Mouse (Mus musculus): ENCODE measurements around the gene Pih1h3b. TPM values are rescaled to one million over a fixed set of nuclear protein-coding genes. Genes with fewer than 3 reads are reported as not detected.

Gene Pih1h3b
- not detected in 2 replicates for polyA plus RNA-seq (2015; fragmentation: Nextera tagmentation; extraction: Ambion mirVana)

DNA sequence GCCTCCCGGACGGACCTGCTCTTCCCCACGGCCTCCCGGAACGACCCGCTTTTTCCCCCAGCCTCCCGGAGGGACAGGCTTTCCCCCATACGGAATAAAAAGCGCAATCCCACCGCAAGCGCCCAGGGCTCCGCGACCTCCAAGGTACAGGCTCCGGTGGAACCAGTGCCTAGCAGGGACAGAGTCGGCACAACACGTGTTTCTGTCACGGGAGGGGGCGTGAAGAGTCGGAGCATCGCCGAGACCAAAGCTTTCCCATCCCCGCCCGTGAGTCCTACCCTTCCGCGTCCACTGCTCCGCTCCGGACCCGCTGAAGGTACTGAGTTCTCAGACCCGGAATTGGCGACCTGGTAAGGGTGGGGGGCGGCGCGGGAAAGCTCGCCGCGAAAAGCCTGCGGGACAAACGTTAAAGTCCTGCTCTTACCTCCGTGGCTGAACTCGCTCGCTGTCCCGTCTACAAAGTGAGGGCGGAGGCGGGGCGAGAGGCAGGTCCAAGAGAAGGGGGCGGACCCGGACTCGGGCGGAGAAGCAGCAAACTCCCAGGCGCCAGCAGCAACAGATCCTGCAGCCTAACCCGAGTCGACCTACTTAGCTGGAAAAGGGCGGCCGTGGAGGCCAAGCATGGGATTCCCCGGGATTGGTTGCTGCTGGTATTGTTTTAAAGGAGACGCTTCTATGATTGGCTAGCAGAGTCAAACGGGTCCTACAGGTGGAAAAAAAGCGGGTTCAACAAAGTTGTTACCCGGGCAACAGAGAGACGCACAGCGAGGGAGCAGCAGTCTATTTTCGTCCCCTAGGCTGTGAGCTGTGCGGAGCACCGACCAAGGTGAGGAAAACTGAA is at the start of gene Pih1h3b, which contains the start of gene Nup62cl:
Pih1h3b (plus strand) TSS at position 745 of the 841 bp plus-strand sequence.
Nup62cl (minus strand) TSS at position 578 of the 841 bp plus-strand sequence.
- no peaks in the 10 kb centered on the region for H3K36me3 ChIP-seq
- no peaks in the 10 kb centered on the region for H3K4me1 ChIP-seq (replicated peaks)
- peak; percentile 86 for ATAC-seq
- no peaks in the 10 kb centered on the region for H3K9me3 ChIP-seq
- 28% methylated on average over 64 of the region's 64 CpGs for WGBS
- H3K9ac ChIP-seq = no peak within 1 kb of the TSS
- peak within 1 kb of the TSS; percentile 60 for H3K4me2 ChIP-seq (replicated peaks)
- peak within 1 kb of the TSS; percentile 35 for H3K4me3 ChIP-seq (replicated peaks)
- no peak within 1 kb of the TSS for H3K27ac ChIP-seq
- H3K27me3 ChIP-seq (replicated peaks) = peaks cover 11% of the 10 kb centered on the region

DNA sequence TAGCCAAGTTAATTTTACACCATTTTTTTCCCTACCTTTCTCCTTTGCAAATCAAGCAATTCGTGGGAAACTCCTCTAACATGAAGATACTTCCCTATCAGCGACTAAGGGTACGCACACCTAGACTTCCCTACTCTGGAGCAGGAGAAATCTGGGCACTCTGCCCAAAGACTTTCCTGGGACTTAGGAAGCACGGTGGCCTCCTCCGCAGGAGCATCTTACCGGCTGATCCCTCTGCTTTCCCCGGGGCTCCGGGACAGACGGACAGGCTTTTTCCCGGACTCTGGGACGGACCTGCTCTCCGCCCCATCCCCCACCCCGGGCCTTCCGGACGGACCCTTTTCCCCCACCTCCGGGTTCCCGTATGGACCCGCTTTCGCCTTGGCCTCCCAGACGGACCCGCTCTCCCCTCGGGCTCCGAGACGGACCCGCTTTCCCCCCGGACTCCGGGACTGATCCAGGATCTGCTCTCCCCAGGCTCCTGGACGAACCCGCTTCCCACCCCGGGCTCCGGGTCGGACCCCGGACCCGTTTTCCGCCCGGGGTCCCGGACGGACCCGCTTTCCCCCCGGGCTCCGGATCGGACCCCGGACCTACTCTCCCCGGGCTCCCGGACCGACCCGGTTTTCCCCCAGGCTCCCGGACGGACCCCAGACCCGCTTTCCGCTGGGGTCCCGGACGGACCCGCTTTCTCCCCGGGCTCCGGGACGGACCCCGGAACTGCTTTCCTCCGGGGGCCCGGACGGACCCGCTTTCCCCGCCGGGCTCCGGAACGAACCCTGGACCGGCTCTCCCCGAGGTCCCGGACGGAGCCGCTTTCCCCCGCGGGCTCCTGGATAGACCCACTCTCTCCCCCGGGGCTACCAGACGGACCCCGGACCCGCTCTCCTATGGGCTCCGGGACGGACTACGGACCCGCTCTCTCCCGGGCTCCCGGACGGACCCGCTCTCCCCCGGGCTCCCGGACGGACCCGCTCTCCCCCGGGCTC is 1.5 kb upstream of the Pih1h3b start:
- Histone ChIP-seq H3K4me1 (replicated peaks) (no peaks in the 10 kb centered on the region), H3K27ac (no peak overlapping the region), H3K4me2 (replicated peaks) (peak overlapping the region; percentile 60), H3K4me3 (replicated peaks) (peak overlapping the region; percentile 35), H3K9ac (no peak overlapping the region), H3K27me3 (replicated peaks) (peaks cover 11% of the 10 kb centered on the region), H3K36me3 (no peaks in the 10 kb centered on the region), H3K9me3 (no peaks in the 10 kb centered on the region)
- 0 out of 2 replicates have a peak, but pooled peaks have one; percentile 34 for ATAC-seq
- whole genome bisulfite sequencing = 20% methylated on average over 70 of the region's 90 CpGs

DNA sequence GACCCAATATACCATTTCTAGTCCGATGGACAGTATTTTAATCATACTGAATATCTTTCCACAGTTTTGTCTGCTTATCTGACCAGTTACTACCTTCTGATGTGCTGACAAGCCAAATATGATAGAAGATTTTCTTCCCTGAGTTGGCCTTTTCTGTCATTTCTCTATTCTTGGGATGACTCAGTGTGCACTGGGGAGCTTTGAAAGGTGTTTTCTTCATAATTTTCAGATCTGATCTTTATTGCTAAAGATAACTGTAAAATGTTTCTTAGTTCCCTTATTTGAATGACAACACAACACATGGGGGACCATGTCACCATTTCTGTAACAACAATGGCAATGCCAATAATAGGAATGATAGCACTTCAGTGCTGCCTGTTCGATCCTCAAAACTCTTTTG is 19.9 kb downstream of the Pih1h3b start:
- no peak for ATAC-seq
- Histone ChIP-seq H3K27ac (no peak overlapping the region), H3K4me1 (replicated peaks) (no peaks in the 10 kb centered on the region), H3K27me3 (replicated peaks) (no peaks in the 10 kb centered on the region), H3K9ac (no peak overlapping the region), H3K4me2 (replicated peaks) (no peak overlapping the region), H3K4me3 (replicated peaks) (no peak overlapping the region), H3K9me3 (no peaks in the 10 kb centered on the region), H3K36me3 (no peaks in the 10 kb centered on the region)
- WGBS = 97% methylated on average over 2 of the region's 2 CpGs

DNA sequence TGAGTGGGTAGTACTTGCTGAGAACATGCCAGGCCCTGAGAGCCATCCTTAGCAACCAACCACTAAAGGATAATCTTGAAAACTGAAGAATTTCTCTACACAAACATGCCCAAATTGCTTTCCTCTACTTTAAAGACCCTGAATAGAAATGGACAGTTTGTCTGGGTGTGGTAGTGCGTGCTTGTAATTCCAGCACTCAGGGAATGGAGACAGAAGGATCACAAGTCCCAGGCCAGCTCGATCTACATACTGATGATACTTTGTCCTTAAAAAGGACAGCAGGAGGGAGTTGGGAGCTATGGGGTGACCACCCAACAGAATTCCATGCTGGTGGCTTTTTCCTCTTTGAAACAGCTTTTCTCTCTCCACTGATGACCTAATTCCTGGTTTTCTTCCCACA is 31.4 kb downstream of the Pih1h3b start:
- H3K4me1 ChIP-seq (replicated peaks) = no peaks in the 10 kb centered on the region
- H3K4me2 ChIP-seq (replicated peaks) = no peak overlapping the region
- ATAC-seq = no peak
- WGBS = 75% methylated on average over 2 of the region's 2 CpGs
- H3K27ac ChIP-seq = no peak overlapping the region
- no peaks in the 10 kb centered on the region for H3K36me3 ChIP-seq
- H3K4me3 ChIP-seq (replicated peaks) = no peak overlapping the region
- H3K27me3 ChIP-seq (replicated peaks) = no peaks in the 10 kb centered on the region
- no peak overlapping the region for H3K9ac ChIP-seq
- no peaks in the 10 kb centered on the region for H3K9me3 ChIP-seq

Other genes with a start within 250 kb of the Pih1h3b start
- gene Morc4, start 191.2 kb upstream of the Pih1h3b start, polyA plus RNA-seq (2015; fragmentation: Nextera tagmentation; extraction: Ambion mirVana) = 13.3 TPM in 2 replicates
- 3.2 and 3.5 TPM in 2 replicates for gene Rbm41, start 64.3 kb upstream of the Pih1h3b start, polyA plus RNA-seq (2015; fragmentation: Nextera tagmentation; extraction: Ambion mirVana)
- gene Nup62cl, start 167 bp upstream of the Pih1h3b start, polyA plus RNA-seq (2015; fragmentation: Nextera tagmentation; extraction: Ambion mirVana) = 3.3 and 5.3 TPM in 2 replicates

All from intestine, embryonic 15.5 days (tissue).